Mouse (Mus musculus): ENCODE data around the gene Rpl3. TPM values are rescaled to one million over a fixed set of nuclear protein-coding genes. Genes with fewer than 3 reads are reported as not detected.

The Rpl3 gene
- polyA plus RNA-seq, 1 experiment from 2014 or later: 1,042 TPM

GRCm38 (mm10) chr15:80037255-80038109 is 54.2 kb downstream of the Rpl3 start:
- DNase-seq (ENCODE audit: low spot score) (no peak), ATAC-seq (replicated peaks; ENCODE audit: low FRiP score) (no peak)
- no peak overlapping the region for H3K9ac ChIP-seq (ENCODE audit: low read length)
- H3K4me3 ChIP-seq (ENCODE audit: low read depth, low read length): no peak overlapping the region
- H3K27me3 ChIP-seq (ENCODE audit: control insufficient read depth, insufficient read depth, low read length): no peaks in the 10 kb centered on the region
- 84% methylated on average over 11 of the region's 11 CpGs for WGBS
- no peaks in the 10 kb centered on the region for H3K36me3 ChIP-seq (ENCODE audit: control insufficient read depth, insufficient read depth, low read length)
- no peaks in the 10 kb centered on the region for H3K4me1 ChIP-seq (replicated peaks; ENCODE audit: control insufficient read depth, insufficient read depth, low read length)
- H3K4me2 ChIP-seq (ENCODE audit: low read depth, low read length, severe bottlenecking): no peak overlapping the region
- H3K9me3 ChIP-seq (ENCODE audit: control insufficient read depth, low read length): no peaks in the 10 kb centered on the region; the same call in 1 of the 2 replicates
- no peak overlapping the region for H3K27ac ChIP-seq (ENCODE audit: low read depth, low read length)

- Histone ChIP-seq H3K9me3 (ENCODE audit: control insufficient read depth, low read length) (no peaks in the 10 kb centered on the region; the same call in 1 of the 2 replicates), H3K4me2 (ENCODE audit: low read depth, low read length, severe bottlenecking) (no peak overlapping the region), H3K9ac (ENCODE audit: low read length) (no peak overlapping the region), H3K36me3 (ENCODE audit: control insufficient read depth, insufficient read depth, low read length) (no peaks in the 10 kb centered on the region), H3K27me3 (ENCODE audit: control insufficient read depth, insufficient read depth, low read length) (no peaks in the 10 kb centered on the region), H3K4me3 (ENCODE audit: low read depth, low read length) (no peak overlapping the region), H3K4me1 (replicated peaks; ENCODE audit: control insufficient read depth, insufficient read depth, low read length) (no peaks in the 10 kb centered on the region), H3K27ac (ENCODE audit: low read depth, low read length) (no peak overlapping the region)
- ATAC-seq (replicated peaks; ENCODE audit: low FRiP score): no peak
- WGBS: 84% methylated on average over 6 of the region's 6 CpGs
- DNase-seq (ENCODE audit: low spot score): no peak
Measured at GRCm38 (mm10) chr15:80035341-80035885, 56.3 kb downstream of the Rpl3 start.

- Histone ChIP-seq H3K27me3 (ENCODE audit: control insufficient read depth, insufficient read depth, low read length) (no peaks in the 10 kb centered on the region), H3K4me3 (ENCODE audit: low read depth, low read length) (no peak overlapping the region), H3K9me3 (ENCODE audit: control insufficient read depth, low read length) (no peaks in the 10 kb centered on the region; the same call in 1 of the 2 replicates), H3K27ac (ENCODE audit: low read depth, low read length) (no peak overlapping the region), H3K4me2 (ENCODE audit: low read depth, low read length, severe bottlenecking) (no peak overlapping the region), H3K9ac (ENCODE audit: low read length) (no peak overlapping the region), H3K4me1 (replicated peaks; ENCODE audit: control insufficient read depth, insufficient read depth, low read length) (no peaks in the 10 kb centered on the region), H3K36me3 (ENCODE audit: control insufficient read depth, insufficient read depth, low read length) (no peaks in the 10 kb centered on the region)
- DNase-seq (ENCODE audit: low spot score) (no peak), ATAC-seq (replicated peaks; ENCODE audit: low FRiP score) (no peak)
Measured at GRCm38 (mm10) chr15:80034913-80035312, 56.8 kb downstream of the Rpl3 start.

- no peak for DNase-seq (ENCODE audit: low spot score)
- Histone ChIP-seq H3K9me3 (ENCODE audit: control insufficient read depth, low read length) (no peaks in the 10 kb centered on the region; the same call in 1 of the 2 replicates), H3K36me3 (ENCODE audit: control insufficient read depth, insufficient read depth, low read length) (no peaks in the 10 kb centered on the region), H3K4me1 (replicated peaks; ENCODE audit: control insufficient read depth, insufficient read depth, low read length) (no peaks in the 10 kb centered on the region), H3K27me3 (ENCODE audit: control insufficient read depth, insufficient read depth, low read length) (no peaks in the 10 kb centered on the region), H3K27ac (ENCODE audit: low read depth, low read length) (no peak overlapping the region), H3K9ac (ENCODE audit: low read length) (no peak overlapping the region), H3K4me3 (ENCODE audit: low read depth, low read length) (no peak overlapping the region), H3K4me2 (ENCODE audit: low read depth, low read length, severe bottlenecking) (no peak overlapping the region)
- 78% methylated on average over 7 of the region's 7 CpGs for WGBS
- no peak for ATAC-seq (replicated peaks; ENCODE audit: low FRiP score)
Measured at GRCm38 (mm10) chr15:80034366-80034765, 57.3 kb downstream of the Rpl3 start.

GRCm38 (mm10) chr15:80031133-80031532 is 60.5 kb downstream of the Rpl3 start:
- no peak for ATAC-seq (replicated peaks; ENCODE audit: low FRiP score)
- Histone ChIP-seq H3K4me2 (ENCODE audit: low read depth, low read length, severe bottlenecking) (no peak overlapping the region), H3K9ac (ENCODE audit: low read length) (no peak overlapping the region), H3K9me3 (ENCODE audit: control insufficient read depth, low read length) (no peaks in the 10 kb centered on the region; the same call in 1 of the 2 replicates), H3K27ac (ENCODE audit: low read depth, low read length) (no peak overlapping the region), H3K4me1 (replicated peaks; ENCODE audit: control insufficient read depth, insufficient read depth, low read length) (no peaks in the 10 kb centered on the region), H3K4me3 (ENCODE audit: low read depth, low read length) (no peak overlapping the region), H3K27me3 (ENCODE audit: control insufficient read depth, insufficient read depth, low read length) (no peaks in the 10 kb centered on the region), H3K36me3 (ENCODE audit: control insufficient read depth, insufficient read depth, low read length) (no peaks in the 10 kb centered on the region)
- 93% methylated on average over 4 of the region's 4 CpGs for WGBS
- DNase-seq (ENCODE audit: low spot score): no peak

GRCm38 (mm10) chr15:80030399-80030798 is 61.3 kb downstream of the Rpl3 start:
- ATAC-seq (replicated peaks; ENCODE audit: low FRiP score): no peak
- Histone ChIP-seq H3K4me3 (ENCODE audit: low read depth, low read length) (no peak overlapping the region), H3K27ac (ENCODE audit: low read depth, low read length) (no peak overlapping the region), H3K4me2 (ENCODE audit: low read depth, low read length, severe bottlenecking) (no peak overlapping the region), H3K36me3 (ENCODE audit: control insufficient read depth, insufficient read depth, low read length) (no peaks in the 10 kb centered on the region), H3K4me1 (replicated peaks; ENCODE audit: control insufficient read depth, insufficient read depth, low read length) (no peaks in the 10 kb centered on the region), H3K9me3 (ENCODE audit: control insufficient read depth, low read length) (no peaks in the 10 kb centered on the region; the same call in 1 of the 2 replicates), H3K9ac (ENCODE audit: low read length) (no peak overlapping the region), H3K27me3 (ENCODE audit: control insufficient read depth, insufficient read depth, low read length) (no peaks in the 10 kb centered on the region)
- 93% methylated on average over 10 of the region's 10 CpGs for WGBS
- DNase-seq (ENCODE audit: low spot score): no peak

GRCm38 (mm10) chr15:80028862-80029261 is 62.8 kb downstream of the Rpl3 start:
- H3K4me2 ChIP-seq (ENCODE audit: low read depth, low read length, severe bottlenecking): no peak overlapping the region
- H3K36me3 ChIP-seq (ENCODE audit: control insufficient read depth, insufficient read depth, low read length): no peaks in the 10 kb centered on the region
- no peak for DNase-seq (ENCODE audit: low spot score)

More at GRCm38 (mm10) chr15:80028862-80029261, 62.8 kb downstream of the Rpl3 start:
- 77% methylated on average over 5 of the region's 5 CpGs for WGBS
- Histone ChIP-seq H3K27me3 (ENCODE audit: control insufficient read depth, insufficient read depth, low read length) (no peaks in the 10 kb centered on the region), H3K9me3 (ENCODE audit: control insufficient read depth, low read length) (no peaks in the 10 kb centered on the region; the same call in 1 of the 2 replicates), H3K9ac (ENCODE audit: low read length) (no peak overlapping the region), H3K4me1 (replicated peaks; ENCODE audit: control insufficient read depth, insufficient read depth, low read length) (no peaks in the 10 kb centered on the region), H3K4me3 (ENCODE audit: low read depth, low read length) (no peak overlapping the region), H3K27ac (ENCODE audit: low read depth, low read length) (no peak overlapping the region)
- ATAC-seq (replicated peaks; ENCODE audit: low FRiP score): no peak

All from forebrain, embryonic 11.5 days (tissue).